Mouse (Mus musculus) thymus, postnatal 10 days (tissue): ENCODE measurements around the gene Enpp6.
"Not testable (repeated sequence)": the region's sequence is repeated elsewhere in the genome, so short reads cannot be mapped to it uniquely, and the experiment has no call there.

Experiments used
- DNase-seq, 2 experiments: peaks; one replicate each; pipeline ENCODE4 v3.0.0; 2021; ENCODE audit warnings: low spot score in 2 of 2

Enpp6 gene

GRCm38 (mm10) chr8:46995931-46996664, 9.4 kb downstream of the Enpp6 start:
- no peak for DNase-seq

- no peak for DNase-seq
These were observed 19.0 kb downstream of the Enpp6 start for GRCm38 (mm10) chr8:47005676-47006075.

GRCm38 (mm10) chr8:47006785-47007184, 20.1 kb downstream of the Enpp6 start:
- no peak for DNase-seq

- no peak for DNase-seq
These were observed 21.6 kb downstream of the Enpp6 start for GRCm38 (mm10) chr8:47008220-47008773.

- DNase-seq: peak in 1 of 2 experiments; percentile 55
These were observed 29.7 kb downstream of the Enpp6 start for GRCm38 (mm10) chr8:47016268-47016946.

DNA sequence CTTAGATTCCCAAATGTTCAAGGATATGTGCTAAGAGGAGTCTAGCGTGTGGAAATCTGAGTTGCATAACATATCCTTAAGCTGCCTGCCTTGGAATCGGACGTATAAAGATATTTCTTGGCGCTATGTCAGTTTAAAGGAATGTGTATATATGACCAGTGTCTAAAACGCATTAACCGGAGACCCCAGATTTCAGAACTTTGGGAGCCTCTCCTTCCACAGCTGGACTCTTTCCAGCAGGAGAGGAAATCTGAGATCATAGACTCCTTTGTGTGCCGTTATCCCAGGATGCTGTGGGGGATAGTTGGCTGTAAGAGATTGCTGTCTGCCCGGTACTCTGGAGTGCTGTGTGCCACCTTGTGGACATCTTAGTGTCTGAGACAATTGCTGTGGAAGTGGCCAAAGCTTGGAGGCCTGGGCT, 34.5 kb downstream of the Enpp6 start:
- DNase-seq: no peak

DNA sequence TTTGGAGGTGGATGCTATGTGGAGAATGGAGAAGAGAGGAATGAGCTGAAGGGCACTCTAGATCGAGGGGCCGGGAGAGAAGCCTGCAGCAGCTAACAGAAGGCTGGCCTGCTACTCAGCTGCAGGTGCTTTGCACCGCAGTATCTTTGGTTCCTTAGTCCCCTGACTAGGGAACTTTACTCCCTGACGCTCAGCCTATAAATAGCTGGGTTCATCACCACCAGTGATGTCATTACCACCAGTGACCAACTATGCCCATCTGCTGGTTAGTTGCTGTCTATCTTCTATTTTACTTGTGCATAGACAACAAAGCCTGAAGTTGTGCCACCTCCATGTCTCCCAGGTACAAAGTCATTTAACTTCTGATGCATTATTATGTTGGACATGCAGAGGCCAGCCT, 37.9 kb downstream of the Enpp6 start:
- DNase-seq: no peak

DNA sequence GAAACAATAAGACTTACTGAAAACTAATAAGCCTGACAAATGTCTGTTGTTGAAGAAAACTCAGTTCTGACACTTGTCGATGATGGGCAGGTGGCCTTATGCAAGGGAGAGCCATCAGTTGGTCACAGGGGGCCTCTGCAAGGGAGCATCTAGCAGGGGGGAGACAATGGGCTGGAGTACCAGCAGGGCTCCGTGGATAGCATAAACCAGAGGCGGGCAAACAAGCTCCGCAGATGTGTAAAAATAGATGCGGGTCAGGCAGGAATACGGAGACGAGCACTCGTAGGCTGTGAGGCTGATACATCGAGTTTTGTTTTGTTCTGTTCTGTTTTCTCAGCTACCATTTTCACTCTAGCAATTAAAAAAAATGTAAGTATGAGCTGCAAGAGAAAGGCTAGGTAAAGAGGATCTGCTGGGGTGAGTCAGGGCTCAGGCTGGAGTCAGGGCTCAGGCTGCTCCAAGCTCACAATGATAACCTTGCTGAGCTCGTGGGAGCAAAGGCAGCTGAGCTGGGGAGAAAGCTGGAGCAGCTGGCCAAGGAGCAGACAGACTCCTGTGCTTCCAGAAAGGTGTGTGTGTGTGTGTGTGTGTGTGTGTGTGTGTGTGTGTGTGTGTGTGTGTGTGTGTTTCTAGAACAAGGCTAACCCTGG, 40.3 kb downstream of the Enpp6 start:
- DNase-seq: no peak

GRCm38 (mm10) chr8:47028474-47028873, 41.8 kb downstream of the Enpp6 start:
- no peak for DNase-seq

DNA sequence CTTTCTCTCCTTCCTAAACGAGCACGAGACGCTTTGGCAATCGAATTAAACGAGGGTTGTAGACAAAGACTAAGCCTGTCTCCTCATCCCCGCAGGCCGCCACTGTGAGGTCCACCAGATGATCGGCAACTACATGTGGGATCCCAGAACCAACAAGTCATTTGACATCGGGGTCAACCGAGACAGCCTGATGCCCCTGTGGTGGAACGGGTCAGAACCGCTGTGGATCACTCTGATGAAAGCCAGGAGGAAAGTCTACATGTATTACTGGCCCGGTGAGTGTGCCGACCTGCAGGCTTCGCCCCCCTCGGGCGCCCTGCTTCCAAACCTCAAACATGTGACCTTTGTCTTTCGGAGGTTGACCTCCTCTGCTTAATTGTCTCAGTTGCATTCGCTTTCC, 43.6 kb downstream of the Enpp6 start:
- DNase-seq: no peak

- DNase-seq: no peak
These were observed 45.4 kb downstream of the Enpp6 start for GRCm38 (mm10) chr8:47032081-47032480.

DNA sequence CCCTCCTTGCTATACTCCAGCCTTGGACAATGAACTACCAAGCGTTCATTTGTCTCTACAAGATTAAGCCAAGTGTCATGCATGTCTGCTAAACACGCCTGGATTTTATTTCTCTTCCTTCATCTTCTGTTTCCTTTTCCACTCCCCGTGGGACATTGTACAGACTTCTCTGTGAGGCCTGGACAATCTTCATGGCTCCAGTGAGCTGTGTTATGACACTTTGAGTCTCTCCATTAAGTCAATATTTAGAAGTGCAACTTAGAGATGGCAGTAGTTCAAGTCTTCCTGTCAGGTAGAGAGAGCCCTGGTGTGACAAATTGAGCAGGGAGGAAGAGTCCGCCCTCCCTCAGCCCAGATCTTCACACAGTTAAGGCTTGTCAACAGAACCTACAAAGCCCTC, 47.3 kb downstream of the Enpp6 start:
- no peak for DNase-seq

DNA sequence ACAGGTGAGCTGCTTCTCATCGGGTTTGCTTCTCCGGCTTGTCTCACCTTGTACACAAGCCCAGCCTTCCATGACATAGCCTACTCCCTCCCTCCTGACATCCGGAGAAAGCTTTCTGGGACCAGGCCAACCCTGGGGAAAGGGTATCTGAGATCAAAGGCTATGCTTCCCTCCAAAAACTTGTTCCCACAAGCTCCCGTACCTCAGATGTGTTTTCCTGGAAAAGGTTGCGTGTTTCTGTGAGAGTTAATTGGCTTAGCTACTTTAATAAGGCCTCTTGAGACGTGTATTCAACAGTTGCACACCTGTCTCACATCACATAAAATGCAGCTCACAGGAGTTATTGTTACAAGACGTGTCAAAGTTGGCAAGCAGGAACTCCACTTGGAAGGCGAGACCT, 49.8 kb downstream of the Enpp6 start:
- no peak for DNase-seq

DNA sequence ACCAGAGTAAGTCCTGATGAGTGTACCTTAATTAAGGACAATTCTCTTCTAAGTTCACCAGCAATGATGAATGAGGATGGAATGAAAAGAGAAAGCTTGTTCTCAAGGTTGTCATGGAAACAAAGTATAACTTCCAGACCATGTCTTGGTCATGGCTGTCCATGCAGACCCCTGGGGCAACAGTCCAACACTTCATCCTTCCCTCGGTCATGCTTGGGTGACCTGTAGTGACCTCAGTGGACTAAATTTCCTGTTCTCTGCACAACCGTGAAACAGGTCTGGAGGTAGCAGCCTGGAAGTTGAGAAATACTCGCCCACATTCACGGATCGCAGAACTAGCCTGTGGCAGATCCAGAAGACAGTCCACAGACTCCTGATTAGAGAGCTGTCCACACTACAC, 50.7 kb downstream of the Enpp6 start:
- no peak for DNase-seq

DNA sequence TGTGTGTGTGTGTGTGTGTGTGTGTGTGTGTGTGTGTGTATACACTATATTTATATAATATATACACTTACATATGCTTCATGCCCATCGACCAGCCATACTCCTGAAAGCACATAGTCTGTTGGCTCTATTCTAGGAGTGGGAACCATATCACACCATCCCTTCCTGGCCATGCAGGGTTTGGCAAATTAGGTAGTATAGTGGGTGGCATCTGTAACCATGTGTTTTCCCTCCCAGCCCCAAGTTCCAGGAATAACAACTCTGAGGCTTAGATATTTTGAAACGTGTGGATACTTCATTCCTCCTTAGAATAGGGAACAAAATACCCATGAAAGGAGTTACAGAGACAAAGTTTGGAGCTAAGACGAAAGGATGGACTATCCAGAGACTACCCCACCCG, 53.5 kb downstream of the Enpp6 start:
- not testable (repeated sequence) for DNase-seq

- no peak for DNase-seq
These were observed 59.7 kb downstream of the Enpp6 start for GRCm38 (mm10) chr8:47046340-47046739.

GRCm38 (mm10) chr8:47047146-47047545, 60.5 kb downstream of the Enpp6 start:
- DNase-seq: no peak

DNA sequence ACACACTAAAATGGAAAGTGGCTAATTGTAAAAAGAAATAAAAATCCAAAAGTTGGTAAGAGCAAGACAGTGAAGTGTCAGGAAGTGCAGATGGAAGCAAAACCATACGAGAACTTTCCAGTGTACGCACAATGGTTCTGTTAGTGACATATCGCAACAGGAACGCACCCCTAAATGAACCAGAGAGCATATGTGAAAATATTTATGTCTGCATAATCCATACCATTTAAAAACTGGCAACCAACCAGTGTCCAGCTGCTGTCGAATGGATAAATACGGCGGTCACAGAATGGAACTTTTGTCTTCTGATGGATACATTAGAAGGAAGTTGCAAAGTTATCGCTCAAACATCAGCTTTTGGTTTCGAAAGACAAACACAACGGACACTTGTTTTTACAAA, 61.9 kb downstream of the Enpp6 start:
- no peak for DNase-seq

DNA sequence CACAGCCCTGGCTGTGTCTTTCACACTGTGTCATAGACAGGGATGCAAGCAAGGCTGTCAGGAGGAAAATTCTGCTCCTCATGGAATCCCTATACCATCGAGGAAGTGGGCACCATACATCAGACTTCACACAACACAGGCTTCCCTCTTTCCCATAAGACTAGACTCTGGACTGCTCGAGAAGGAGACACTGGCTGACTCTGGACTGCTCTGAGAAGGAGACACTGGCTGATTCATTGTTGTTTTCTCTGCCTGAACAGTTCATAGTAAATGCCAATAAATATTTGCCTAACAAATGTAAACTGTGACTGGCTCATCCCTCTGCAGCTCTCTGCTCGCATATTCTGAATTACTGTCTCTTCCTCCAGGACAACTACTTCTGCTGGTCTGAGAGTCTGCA, 66.0 kb downstream of the Enpp6 start:
- no peak for DNase-seq

DNA sequence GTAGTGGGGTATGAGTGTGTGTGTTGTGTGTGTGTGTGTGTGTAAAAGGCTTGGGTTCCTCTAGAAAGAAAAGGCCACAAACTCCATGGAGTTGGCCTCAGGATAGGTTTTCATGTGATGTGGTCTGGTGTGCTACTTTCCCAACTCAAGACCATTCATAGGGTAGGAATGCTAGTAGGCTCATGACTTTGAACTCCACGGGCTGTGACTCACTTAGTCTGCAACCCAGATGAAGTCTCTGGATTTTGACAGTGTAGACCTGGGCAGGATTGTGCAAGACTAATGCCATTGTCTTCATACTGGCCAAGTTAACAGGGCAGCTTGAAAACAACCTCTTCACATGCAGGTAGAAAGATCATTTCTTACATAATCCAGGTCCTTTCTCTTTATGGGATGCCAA, 69.4 kb downstream of the Enpp6 start:
- no peak for DNase-seq

GRCm38 (mm10) chr8:47058526-47058925, 71.8 kb downstream of the Enpp6 start:
- DNase-seq: no peak

GRCm38 (mm10) chr8:47058971-47059370, 72.3 kb downstream of the Enpp6 start:
- DNase-seq: no peak
